Mouse (Mus musculus) embryonic facial prominence, embryonic 15.5 days (tissue): ENCODE data around the gene Gm49387. TPM values are rescaled to one million over a fixed set of nuclear protein-coding genes. Genes with fewer than 3 reads are reported as not detected.

Experiments used
- ATAC-seq: fragments of 200-750 bp; cut with Nextera tagmentation; 2 replicates; pipeline ENCODE4 v1.8.0; 2017; ENCODE audit warnings: low read depth, moderate TSS enrichment; ENCODE audit not compliant: insufficient number of reproducible peaks, low FRiP score, low TSS enrichment
- H3K27ac ChIP-seq: fragments of 300-500 bp; sonication (generic); replicated peaks from 2 replicates; pipeline ENCODE4 v1.5.1; 2015; ENCODE audit warnings: mild to moderate bottlenecking, inconsistent platforms
- H3K27me3 ChIP-seq: fragments of 300-500 bp; sonication (generic); 2 replicates; pipeline ENCODE4 v1.6.1; 2015; ENCODE audit warnings: inconsistent platforms
- H3K36me3 ChIP-seq: fragments of 300-500 bp; sonication (generic); 2 replicates; pipeline ENCODE4 v1.6.1; 2015; ENCODE audit warnings: mild to moderate bottlenecking, inconsistent platforms
- H3K4me1 ChIP-seq: fragments of 300-500 bp; sonication (generic); 2 replicates; pipeline ENCODE4 v1.6.1; 2015; ENCODE audit warnings: inconsistent platforms
- H3K4me2 ChIP-seq: fragments of 300-500 bp; sonication (generic); replicated peaks from 2 replicates; pipeline ENCODE4 v1.6.1; 2015; ENCODE audit warnings: mild to moderate bottlenecking, inconsistent platforms
- H3K4me3 ChIP-seq: fragments of 300-500 bp; sonication (generic); replicated peaks from 2 replicates; pipeline ENCODE4 v1.5.1; 2015; ENCODE audit warnings: mild to moderate bottlenecking, inconsistent platforms
- H3K9ac ChIP-seq: fragments of 300-500 bp; sonication (generic); 2 replicates; pipeline ENCODE4 v1.6.1; 2015; ENCODE audit warnings: inconsistent platforms
- H3K9me3 ChIP-seq: fragments of 300-500 bp; sonication (generic); replicated peaks from 2 replicates; pipeline ENCODE4 v1.6.1; 2016; ENCODE audit warnings: inconsistent platforms
- WGBS: fragments of 180-500 bp; shearing (Covaris S2); methylation state at CpG from one replicate; pipeline ENCODE4 v1.1.7; 2015; 5-methylcytosine and 5-hydroxymethylcytosine counted together
- polyA plus RNA-seq: library from polyadenylated mRNA; unstranded; fragments of >200 nt; fragmentation: Nextera tagmentation; extraction: Ambion mirVana; gene quantifications from 2 replicates; pipeline ENCODE4 v1.2.1, GENCODE M21; 2015

The Gm49387 gene
- polyA plus RNA-seq, 1 experiment from 2014 or later: 3.8 TPM

- no peak overlapping the region for H3K4me3 ChIP-seq
- no peaks in the 10 kb centered on the region for H3K27me3 ChIP-seq
- H3K4me2 ChIP-seq: peak overlapping the region; percentile 31
- H3K9ac ChIP-seq: no peak overlapping the region
- peak; percentile 82 for ATAC-seq
- H3K4me1 ChIP-seq: peaks cover 60% of the 10 kb centered on the region
- H3K36me3 ChIP-seq: peaks cover 5% of the 10 kb centered on the region; the same call in 1 of the 2 replicates
- H3K9me3 ChIP-seq: no peaks in the 10 kb centered on the region
- 23% methylated on average over 13 of the region's 13 CpGs for WGBS
- H3K27ac ChIP-seq: peak overlapping the region; percentile 89
These were observed 28.5 kb upstream of the Gm49387 start for GRCm38 (mm10) chr14:31669161-31669611.

GRCm38 (mm10) chr14:31668326-31668725 is 27.6 kb upstream of the Gm49387 start:
- ATAC-seq: no peak
- Histone ChIP-seq H3K9me3 (no peaks in the 10 kb centered on the region), H3K27me3 (no peaks in the 10 kb centered on the region), H3K4me1 (peaks cover 68% of the 10 kb centered on the region), H3K4me3 (no peak overlapping the region), H3K36me3 (peaks cover 5% of the 10 kb centered on the region; the same call in 1 of the 2 replicates), H3K4me2 (no peak overlapping the region), H3K27ac (peak overlapping the region; percentile 89), H3K9ac (no peak overlapping the region)
- WGBS: 64% methylated on average over 13 of the region's 13 CpGs

DNA sequence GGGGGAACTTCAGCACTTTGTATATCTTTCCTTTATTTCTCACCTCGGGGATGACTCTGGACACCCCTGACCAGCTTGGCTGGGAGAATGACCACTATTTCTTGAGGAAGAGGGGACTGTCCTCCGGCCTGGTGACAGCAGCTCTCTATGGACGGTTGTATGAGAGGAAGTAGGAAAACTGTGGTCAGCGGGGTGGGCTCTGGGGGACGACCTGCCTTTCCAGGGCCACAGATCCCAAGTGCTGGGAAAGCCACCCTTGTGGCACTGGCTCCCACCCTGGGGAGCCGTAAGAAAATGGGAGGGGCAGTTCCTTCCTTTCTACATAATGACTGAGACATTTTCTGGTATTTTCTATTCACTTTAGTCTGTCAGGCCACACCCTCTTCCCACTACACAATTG is 27.1 kb upstream of the Gm49387 start:
- H3K9ac ChIP-seq: no peak overlapping the region
- H3K4me2 ChIP-seq: no peak overlapping the region
- H3K4me1 ChIP-seq: peaks cover 74% of the 10 kb centered on the region
- no peak overlapping the region for H3K4me3 ChIP-seq
- no peaks in the 10 kb centered on the region for H3K9me3 ChIP-seq
- WGBS: 72% methylated on average over 6 of the region's 6 CpGs
- peaks cover 5% of the 10 kb centered on the region; the same call in 1 of the 2 replicates for H3K36me3 ChIP-seq
- peak overlapping the region; percentile 89 for H3K27ac ChIP-seq
- H3K27me3 ChIP-seq: no peaks in the 10 kb centered on the region
- no peak for ATAC-seq

DNA sequence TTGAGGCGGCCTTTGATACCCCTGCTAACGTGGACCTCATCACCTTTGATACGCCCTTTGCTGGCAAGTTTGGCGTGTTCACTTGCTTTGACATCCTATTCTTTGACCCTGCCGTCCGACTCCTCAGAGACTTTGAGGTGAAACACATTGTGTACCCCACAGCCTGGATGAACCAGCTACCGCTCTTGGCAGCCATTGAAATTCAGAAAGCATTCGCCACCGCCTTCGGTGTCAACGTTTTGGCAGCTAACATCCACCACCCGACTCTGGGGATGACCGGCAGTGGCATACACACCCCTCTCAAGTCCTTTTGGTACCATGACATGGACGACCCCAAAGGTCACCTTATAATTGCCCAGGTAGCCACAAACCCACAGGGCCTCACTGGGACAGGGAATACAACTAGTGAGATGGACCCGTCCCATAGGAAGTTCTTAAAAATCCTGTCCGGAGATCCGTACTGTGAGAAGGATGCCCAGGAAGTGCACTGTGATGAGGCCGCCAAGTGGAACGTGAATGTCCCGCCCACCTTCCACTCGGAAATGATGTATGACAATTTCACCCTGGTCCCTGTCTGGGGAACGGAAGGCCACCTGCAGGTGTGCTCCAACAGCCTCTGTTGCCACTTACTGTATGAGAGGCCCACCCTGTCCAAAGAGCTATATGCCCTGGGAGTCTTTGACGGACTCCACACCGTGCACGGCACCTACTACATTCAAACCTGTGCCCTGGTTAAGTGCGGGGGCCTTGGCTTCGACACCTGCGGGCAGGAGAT is 26.4 kb upstream of the Gm49387 start:
- Histone ChIP-seq H3K27me3 (no peaks in the 10 kb centered on the region), H3K4me2 (no peak overlapping the region), H3K27ac (peak overlapping the region; percentile 89), H3K9ac (no peak overlapping the region), H3K4me1 (peaks cover 80% of the 10 kb centered on the region), H3K36me3 (peaks cover 5% of the 10 kb centered on the region; the same call in 1 of the 2 replicates), H3K9me3 (no peaks in the 10 kb centered on the region), H3K4me3 (no peak overlapping the region)
- WGBS: 97% methylated on average over 28 of the region's 28 CpGs
- no peak for ATAC-seq

- H3K4me2 ChIP-seq: no peak overlapping the region
- no peaks in the 10 kb centered on the region for H3K27me3 ChIP-seq
- peaks cover 5% of the 10 kb centered on the region; the same call in 1 of the 2 replicates for H3K36me3 ChIP-seq
- H3K4me3 ChIP-seq: no peak overlapping the region
- H3K4me1 ChIP-seq: peaks cover 85% of the 10 kb centered on the region
- 62% methylated on average over 4 of the region's 4 CpGs for WGBS
- no peaks in the 10 kb centered on the region for H3K9me3 ChIP-seq
- no peak for ATAC-seq
- H3K9ac ChIP-seq: no peak overlapping the region
- H3K27ac ChIP-seq: peak overlapping the region; percentile 99; the same call in 1 of the 2 replicates
These were observed 24.9 kb upstream of the Gm49387 start for GRCm38 (mm10) chr14:31665566-31665940.

DNA sequence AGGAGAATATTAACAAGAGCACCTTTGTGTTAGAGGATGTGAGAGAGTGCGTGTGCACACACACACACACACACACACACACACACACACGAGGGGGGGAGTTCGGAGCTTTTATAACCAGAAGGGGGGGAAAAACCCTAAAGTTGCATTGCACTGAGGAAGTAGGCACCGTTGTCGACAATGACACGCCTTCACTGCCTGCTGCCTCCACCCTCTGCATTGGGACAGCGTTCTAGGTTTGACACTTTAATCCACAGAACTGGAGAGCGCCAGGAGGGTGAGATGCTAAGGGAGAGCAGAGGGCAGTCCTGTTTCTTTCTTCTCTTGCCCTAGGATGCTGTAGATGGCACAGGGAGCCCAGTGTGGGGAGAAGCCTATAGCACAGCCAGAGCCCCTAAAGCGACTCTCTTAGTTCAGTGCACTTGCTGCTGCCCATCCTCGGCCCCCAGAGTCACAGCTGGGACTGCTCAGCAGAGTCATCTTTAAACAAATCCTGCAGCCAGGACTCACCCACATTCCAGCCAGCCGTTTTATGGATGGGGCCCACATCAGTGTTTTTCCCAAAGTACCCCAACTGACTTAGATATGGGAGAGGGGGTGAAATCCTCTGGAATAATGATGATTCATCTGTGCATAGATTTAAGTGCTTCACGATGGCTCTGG is 24.4 kb upstream of the Gm49387 start:
- Histone ChIP-seq H3K4me1 (peaks cover 85% of the 10 kb centered on the region), H3K9me3 (no peaks in the 10 kb centered on the region), H3K9ac (no peak overlapping the region), H3K27ac (peak overlapping the region; percentile 99), H3K4me2 (no peak overlapping the region), H3K4me3 (no peak overlapping the region), H3K27me3 (no peaks in the 10 kb centered on the region), H3K36me3 (peaks cover 5% of the 10 kb centered on the region; the same call in 1 of the 2 replicates)
- 56% methylated on average over 12 of the region's 12 CpGs for WGBS
- no peak for ATAC-seq

- H3K27me3 ChIP-seq: no peaks in the 10 kb centered on the region
- peaks cover 85% of the 10 kb centered on the region for H3K4me1 ChIP-seq
- WGBS: 49% methylated on average over 18 of the region's 18 CpGs
- H3K36me3 ChIP-seq: peaks cover 5% of the 10 kb centered on the region; the same call in 1 of the 2 replicates
- H3K4me3 ChIP-seq: no peak overlapping the region
- H3K4me2 ChIP-seq: no peak overlapping the region
- no peak overlapping the region for H3K9ac ChIP-seq
- H3K9me3 ChIP-seq: no peaks in the 10 kb centered on the region
- ATAC-seq: no peak
- H3K27ac ChIP-seq: peak overlapping the region; percentile 99
These were observed 23.6 kb upstream of the Gm49387 start for GRCm38 (mm10) chr14:31664100-31664902.

DNA sequence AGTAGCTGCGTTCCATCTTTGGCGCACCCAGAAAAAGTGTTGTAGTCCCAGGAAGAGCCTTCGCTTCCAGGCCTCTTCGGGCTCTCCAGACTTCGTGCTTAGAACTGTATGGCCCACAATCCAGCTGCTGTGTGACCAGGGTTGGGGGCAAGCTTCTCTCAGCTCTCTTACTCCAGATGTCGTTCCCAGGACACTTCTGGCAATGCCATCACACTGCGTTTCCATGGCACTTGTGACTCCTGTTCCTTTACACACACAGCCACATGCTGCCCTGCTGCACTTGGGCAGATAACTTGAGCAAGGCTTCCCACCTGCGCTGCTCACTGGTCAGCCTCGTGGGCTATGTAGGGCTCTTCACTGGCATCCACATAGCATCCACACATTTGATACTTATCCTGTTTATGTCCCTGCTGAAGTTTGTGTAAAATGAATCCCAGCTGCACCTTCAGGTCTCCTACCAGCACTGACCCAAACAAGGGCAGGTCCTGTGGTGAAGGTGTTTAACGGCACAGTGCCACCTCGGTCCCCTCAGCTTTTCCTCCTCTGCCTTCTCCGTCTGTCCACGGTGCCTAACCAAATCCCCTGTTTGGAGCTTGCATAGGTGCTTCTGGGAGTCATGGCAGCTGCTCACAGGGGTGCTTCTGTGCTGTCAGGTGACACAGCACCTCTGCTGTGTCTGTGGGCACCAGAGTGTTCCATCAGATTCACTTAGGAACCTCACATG is 22.9 kb upstream of the Gm49387 start:
- ATAC-seq: no peak
- no peak overlapping the region for H3K4me3 ChIP-seq
- 83% methylated on average over 13 of the region's 13 CpGs for WGBS

GRCm38 (mm10) chr14:31662555-31663211 is 22.0 kb upstream of the Gm49387 start:
- Histone ChIP-seq H3K27me3 (no peaks in the 10 kb centered on the region), H3K9me3 (no peaks in the 10 kb centered on the region), H3K4me1 (peaks cover 85% of the 10 kb centered on the region), H3K4me3 (peak overlapping the region; percentile 37), H3K27ac (peak overlapping the region; percentile 99), H3K36me3 (peaks cover 5% of the 10 kb centered on the region; the same call in 1 of the 2 replicates), H3K4me2 (peak overlapping the region; percentile 57), H3K9ac (peak overlapping the region; percentile 37; the same call in 1 of the 2 replicates)
- ATAC-seq: no peak
- whole genome bisulfite sequencing: 22% methylated on average over 9 of the region's 9 CpGs

More for the DNA sequence above, 22.9 kb upstream of the Gm49387 start:
- no peaks in the 10 kb centered on the region for H3K9me3 ChIP-seq
- H3K27ac ChIP-seq: peak overlapping the region; percentile 99
- no peak overlapping the region for H3K4me2 ChIP-seq
- no peaks in the 10 kb centered on the region for H3K27me3 ChIP-seq
- H3K9ac ChIP-seq: no peak overlapping the region
- peaks cover 5% of the 10 kb centered on the region; the same call in 1 of the 2 replicates for H3K36me3 ChIP-seq
- peaks cover 85% of the 10 kb centered on the region for H3K4me1 ChIP-seq
